Mouse (Mus musculus) 3134 (cell line): ENCODE results near the gene Mas1.
A peak's percentile ranks its signal among the peaks of the same experiment; 100 is the strongest.

Experiments used
- DNase-seq: peaks from one replicate; pipeline ENCODE4 v3.0.0-alpha.2; 2011; ENCODE audit warnings: low spot score; ENCODE audit not compliant: insufficient read length; ENCODE audit errors: extremely low read depth

Mas1 gene

DNA sequence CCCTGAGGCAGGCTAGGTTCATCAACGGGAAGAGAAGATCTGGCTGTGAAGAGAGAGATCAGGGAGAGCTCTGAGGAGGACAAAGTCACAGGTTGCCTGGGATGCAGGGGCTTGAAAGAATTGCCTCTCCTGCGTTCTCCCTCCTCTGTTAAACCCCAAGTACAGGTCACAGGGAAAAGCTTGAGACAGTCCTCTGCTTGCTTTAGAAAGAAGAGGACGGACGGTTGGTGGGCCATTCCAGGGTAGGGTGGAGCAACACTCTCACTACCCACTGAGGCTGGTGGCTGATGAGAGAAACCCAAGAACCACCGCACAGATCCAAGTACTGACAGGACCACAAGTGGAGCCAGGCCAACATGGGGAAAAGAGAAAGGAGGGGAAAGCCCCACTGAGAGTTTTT lies 7.8 kb upstream of the Mas1 start, which contains the start of gene Mrgprh:
Gene Mrgprh (plus strand): TSS at position 301 of the 400 bp plus-strand sequence.
- no peak for DNase-seq

DNA sequence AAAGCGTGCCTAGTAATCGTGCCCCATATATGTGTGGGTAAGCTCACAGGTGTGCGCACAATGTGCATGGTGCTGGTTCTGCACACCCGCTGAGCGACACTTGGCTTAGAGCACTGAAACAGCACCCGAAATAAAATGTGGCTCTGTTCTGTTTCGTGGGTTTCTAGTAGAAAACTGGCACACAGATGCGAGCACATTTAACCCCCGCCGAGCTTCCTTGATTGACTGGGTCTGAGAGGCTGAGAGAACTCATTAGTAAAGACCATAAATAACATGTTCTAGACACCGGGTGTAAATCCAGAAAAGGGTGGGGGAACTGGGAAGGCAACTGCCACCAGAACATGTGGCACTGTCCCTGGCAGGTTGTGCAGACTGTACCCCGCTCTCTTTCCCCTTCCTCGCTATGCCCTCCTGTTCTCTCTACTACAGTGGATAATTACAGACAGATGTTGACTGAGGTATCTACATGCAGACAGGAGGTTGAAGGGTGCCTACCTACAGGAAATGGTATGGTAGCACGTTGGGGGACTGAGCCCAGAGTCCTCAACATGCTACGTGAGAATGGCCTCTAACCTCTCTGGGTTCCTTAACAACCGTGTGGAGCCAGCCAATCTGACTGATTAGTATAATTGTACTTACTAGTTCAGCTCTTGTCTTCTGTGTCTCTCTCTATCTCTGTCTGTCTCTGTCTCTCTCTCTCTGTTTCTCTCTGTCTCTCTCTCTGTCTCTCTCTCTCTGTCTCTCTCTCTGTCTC lies 4.5 kb upstream of the Mas1 start:
- DNase-seq: no peak

DNA sequence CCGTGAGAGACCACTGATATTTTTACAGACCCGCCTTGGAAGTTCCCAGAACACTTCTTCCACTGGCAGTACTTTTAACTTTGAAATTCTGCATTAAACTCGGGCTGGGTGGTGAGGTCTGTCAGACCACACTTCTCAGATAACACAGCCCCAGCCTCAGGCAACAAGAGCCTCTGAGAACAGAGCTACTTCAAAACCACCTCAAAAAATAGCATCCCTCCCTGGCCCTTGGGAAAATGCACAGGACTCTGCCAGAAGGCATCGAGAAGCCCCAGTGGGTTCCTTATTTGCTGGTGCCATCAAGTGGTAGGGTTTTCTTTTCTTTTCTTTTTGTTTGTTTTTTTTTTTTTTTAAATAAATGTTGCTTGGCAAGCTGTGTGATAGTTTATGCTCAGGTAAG lies 697 bp upstream of the Mas1 start:
- DNase-seq: no peak

DNA sequence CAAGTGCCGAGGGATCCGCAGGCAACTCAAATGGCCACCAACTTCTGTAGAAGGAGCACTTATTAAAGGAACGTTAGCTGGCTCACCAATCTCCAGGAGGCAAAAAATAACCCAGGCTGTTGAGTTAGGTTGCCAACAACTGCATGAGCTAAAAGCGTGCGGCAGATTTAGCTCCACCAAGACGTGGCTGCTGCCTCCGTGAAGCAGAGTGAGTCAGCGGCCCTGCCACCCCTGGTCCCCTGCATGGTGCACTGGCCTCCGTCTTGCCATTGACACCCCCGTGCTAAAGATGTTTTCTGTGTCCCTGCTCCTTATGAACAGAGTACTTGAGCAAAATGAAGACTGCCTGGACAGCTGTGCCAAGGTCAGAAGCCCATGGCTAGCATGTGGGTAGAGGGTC lies 1.1 kb downstream of the Mas1 start:
- no peak for DNase-seq

DNA sequence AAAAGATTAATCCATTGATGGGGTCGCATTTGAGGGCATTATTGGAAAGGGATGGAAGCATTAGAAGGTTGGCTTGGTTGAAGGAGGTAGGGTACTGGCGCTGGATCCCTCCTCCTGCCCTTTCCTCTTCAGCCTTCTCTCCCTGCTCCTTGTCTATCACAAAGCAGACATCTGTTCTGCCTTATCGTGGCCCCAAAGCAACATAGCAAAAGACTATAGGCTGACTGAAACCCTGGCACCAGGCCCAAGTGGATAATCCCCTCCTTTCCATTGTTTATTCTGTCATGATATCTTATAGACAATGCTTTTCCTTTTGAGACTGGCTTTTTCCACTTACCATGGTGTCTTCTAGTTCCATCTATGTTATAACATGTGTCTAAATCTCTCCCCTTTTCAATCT lies 2.5 kb downstream of the Mas1 start:
- no peak for DNase-seq

DNA sequence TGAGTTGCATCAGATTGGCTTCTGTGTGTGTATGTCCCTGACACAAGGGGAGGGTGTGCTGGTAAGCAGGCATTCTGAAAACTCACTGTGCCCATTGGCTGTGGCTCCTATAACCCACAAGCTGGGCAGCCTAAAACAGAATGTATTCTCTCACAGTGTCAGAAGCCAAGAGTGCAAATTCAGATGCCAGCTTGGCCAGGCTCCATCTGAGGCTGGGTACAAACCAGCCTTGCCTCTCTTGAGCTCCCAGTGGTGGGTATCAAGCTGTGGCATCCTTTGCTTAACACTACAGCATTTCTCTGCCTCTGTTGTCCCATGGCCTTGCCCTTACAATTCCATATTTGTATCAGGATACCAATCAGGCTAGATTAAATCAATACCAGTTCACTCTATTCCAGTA lies 3.8 kb downstream of the Mas1 start:
- no peak for DNase-seq

DNA sequence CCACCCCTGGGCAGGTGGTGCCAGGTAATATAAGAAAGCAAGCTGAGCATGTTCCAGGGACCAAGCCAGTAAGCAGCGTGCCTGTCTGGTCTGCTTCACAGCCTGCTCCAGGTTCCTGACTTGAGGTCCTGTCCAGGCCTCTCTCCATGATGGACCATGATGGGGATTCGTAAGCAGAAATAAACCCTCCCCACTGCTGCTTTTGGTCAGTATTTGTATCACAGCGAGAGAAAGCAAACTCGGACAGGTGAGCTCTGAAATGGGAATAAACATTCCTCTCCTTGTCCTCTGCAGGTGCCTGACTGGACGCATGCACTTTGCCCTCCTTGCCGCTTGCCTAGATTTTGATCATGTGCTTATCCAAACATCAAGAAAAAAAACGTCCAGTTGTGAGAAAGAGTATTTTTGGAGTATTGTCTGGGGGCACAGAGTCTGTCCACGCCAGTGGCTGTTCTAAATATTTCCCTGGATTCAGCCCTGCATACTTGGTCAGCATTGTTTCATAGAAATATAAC lies 8.9 kb downstream of the Mas1 start:
- DNase-seq: no peak

DNA sequence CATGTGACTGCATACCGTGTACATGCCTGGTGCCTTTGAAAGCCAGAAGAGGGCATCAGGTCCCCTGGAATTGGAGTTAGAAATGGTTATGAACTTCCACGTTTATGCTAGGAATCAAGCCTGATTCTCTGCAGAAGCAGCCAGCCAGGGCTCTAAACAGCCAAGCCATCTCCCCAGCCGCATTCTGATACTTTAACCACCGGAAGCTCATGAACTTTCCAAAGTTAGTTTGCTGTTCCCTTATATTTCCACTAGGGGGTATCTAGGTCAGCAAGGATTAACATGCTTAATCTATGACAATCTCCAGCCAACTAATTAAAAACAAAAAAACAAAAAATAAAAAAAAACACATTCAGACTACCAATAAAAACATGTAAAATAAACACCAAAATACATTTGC lies 9.9 kb downstream of the Mas1 start:
- no peak for DNase-seq

DNA sequence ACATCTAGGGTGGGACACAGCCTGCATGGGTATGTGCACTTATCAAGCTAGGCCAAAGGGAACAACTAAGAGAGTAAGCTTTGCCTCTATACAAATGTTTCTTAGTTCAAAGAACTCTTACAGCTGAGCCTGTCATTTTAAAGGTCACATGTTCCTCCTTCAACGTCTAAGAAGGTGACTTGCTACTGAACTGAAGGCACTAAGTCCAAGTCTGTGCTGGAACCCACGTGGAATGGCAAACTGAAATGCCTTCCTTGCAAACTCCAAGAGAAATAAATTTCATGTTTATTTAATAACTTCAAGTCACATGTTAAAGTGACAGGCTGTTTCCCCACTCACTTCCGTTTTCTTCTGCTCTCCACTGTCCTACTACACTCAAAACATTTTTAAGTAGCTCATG lies 10.5 kb downstream of the Mas1 start:
- no peak for DNase-seq

DNA sequence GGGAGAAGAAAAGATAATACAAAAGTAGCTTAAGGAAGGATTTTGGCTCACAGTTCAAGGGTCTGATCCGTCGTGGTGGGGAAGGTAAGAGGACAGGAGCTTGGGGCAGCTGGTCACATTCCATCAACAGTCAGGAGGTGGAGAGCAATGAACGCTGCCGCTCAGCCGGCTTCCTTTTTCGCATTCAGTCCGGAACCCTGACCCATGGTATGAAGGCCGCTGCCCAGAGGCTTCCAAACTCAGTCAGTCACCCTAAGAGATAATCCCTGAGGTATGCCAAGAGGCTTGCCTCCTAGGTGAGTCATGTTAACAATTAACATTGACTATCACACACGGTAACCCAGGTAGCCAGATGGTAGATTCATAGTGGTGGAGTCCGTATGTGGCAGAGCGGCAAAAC lies 13.6 kb downstream of the Mas1 start:
- no peak for DNase-seq

DNA sequence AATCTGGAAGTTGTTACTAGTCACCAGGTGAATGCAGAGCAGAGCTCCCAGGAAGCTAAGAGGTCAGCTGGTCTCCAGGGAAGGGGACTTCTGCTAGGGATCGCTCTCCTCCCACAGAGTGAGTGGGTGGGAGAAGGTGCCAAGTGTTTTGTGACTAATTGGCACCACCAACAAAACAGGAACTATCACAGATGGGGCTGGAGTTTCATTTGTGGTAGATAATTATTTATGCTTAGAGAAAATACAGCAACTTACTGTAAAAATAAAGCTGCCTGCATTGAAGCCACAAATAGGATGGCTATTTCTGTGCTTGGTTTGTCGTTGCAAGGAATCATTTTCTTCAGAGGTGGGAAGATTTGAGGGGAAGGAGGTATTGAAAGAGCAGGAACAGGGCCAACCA lies 14.1 kb downstream of the Mas1 start:
- no peak for DNase-seq

DNA sequence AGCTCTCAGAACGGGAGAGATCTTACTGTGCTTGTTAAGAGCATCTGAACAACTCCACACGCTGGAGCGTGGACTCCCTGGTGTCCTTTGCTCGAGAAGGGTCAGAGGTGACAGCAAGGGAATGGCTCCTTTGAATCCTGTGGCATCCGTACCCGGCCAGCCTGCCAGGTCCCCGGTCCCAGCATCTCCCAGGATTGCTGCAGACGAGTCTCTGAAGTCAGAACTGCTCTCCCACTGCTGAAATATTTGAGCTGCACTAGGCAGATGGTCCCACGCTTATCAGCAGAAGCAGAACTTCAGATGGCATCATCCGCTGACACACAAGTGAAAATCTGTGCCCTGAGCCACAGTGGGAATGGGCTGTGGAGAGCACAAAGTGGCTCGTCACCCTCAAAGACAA lies 16.3 kb downstream of the Mas1 start:
- no peak for DNase-seq

DNA sequence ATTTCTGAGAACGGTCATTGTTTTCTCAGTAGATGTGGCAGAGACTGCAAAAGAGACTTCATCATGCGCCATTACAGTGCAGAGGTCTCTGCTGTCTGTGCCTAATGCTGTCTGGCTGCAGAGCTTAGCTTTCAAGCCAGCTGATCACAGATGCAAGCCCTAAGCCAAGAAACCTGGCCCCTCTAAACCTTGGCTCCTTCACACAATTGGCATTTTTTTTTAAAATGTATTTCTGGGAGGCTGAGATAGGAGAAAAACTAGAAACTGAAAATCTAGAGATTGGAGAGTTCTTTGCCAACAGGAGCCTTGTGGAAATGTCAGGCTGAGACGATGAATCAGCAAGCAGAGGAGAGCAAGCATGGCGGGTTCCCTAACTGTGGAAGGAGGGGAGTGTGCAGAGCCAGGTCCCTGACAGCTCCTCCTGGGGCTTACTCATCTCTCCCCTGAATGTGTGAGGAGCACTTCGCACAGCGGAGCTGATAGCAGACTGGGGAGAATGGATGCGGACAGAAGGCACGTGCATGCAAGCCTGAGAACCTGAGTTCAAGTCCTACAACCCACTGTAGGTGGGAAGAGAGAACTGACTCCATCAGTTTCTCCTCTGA lies 18.1 kb downstream of the Mas1 start:
- DNase-seq: no peak

DNA sequence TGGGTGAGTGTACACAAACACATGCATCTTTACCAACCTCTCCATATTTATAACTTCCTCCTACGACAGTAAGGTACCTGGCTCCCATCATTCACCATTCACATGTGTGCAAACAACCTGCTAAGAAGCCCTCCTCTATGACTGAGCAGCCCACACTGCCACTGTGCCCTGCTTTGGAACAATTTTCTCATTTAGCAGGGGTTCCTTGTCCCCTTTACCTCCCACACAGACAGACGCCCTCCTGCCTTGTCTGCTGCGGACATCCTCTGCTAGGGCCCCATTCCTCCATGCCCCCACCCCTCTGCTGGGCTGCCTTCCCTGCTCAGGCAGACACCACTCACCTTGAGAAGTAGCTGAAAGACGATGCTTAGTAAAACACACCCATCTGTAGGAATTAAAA lies 20.2 kb downstream of the Mas1 start:
- DNase-seq: no peak

DNA sequence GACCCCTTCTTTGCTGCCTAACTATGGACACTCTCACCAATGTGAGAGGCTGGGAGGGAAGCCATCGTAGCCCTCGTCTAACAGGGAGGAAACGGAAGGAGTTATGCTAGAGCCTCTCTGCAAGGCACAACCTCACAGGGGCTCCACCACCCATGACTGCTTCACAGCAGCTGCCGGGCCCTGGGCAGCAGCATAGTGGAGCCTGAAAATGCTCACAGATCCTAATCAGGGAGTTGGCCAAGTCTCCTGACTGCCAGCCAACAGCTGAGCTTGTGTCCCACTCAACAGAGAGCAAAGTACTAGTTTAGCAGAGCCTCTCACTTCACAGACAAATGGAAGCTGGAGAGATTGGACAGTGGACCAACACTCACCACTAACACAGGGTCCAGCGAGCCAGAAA lies 21.5 kb downstream of the Mas1 start:
- no peak for DNase-seq

DNA sequence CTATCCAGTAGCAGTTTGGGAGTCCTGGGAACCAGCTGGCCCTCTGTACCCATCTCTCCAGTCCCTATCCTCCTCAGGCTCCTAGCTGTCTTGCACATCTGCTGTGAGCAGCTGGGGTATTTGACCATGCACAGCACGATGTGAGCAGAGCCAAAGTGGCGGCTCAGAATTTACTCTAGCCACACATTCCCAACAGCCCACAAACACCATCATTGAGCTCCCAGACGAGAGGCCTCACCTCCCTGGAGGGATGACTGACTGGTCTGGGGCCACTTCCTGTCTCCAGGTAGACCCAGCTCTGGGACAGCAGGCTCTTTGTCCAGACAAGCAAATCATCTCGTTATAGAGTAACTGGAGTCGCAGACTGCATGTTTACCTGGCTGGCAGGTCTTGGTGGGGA lies 22.1 kb downstream of the Mas1 start:
- DNase-seq: peak; percentile 12

DNA sequence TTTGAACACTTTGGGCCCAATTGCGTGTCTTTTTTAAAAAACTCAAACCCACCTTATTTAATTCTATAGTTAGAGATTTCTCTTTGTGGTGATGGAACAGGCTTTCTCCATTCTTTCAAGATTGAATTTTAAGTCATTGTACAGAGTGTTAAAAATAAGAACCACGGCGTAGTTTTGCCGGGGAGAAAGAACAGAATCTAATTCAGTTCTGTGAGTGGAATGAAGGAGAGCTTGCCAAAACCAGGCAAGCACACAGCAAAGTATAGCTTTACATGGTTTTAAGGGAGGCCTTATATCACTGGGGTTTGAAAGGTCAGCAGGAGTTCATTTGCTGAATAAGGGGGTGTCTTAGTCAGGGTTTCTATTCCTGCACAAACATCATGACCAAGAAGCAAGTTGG lies 23.4 kb downstream of the Mas1 start:
- no peak for DNase-seq

DNA sequence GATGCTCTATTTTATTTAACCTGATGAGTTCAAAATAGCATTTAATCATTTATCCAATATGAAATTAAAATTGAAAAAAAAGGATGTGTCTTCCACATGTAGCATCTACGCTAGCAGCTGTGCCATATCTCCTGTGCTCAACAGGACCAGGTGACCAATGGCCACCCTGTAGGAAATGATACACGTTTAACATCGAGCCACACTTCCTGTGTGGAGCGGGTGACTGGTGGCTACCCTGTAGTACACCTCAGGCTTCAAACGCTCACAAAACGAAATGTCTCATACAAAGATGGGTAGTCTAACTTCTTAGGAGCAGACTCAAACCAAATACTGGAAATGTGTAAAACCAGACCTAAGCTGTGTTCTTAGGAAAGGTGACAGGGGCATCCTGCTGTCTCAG lies 24.1 kb downstream of the Mas1 start:
- no peak for DNase-seq

DNA sequence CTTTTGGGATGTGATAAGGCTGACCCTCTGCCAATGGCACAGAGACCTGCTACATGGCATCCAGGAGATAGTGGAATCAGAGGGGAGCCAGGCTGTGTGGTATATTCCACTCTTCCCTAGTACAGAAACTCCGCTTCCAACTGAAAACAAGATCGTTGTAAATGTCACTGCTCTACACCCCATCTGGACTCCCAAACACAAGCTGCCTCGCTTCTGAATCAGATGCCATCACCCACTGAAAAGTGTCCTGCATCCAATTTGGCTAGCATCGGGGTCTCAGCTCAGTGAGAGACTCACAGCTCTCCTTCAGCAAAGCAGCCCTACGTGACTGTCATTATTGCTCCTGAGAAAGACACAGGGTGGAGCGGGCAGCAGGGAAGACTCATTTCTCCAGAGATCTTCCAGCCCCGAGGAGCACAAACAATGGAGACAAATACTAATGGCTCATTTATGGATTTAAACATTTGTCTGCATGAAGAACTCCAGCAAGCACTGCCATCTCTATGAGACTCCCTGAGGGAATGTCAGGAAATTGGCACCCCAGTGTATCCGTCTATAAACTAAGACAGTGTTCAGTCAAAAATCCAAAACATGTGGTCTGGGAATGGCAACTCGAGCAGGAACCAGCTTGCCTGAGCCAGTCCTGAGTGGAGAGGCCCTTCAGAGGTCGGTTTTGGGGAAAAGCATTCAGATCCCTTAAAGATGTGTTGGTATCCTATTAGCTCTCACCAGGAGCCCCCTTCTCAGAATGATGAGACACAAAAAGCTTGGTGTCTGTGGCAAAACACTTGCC lies 28.3 kb downstream of the Mas1 start:
- DNase-seq: no peak

DNA sequence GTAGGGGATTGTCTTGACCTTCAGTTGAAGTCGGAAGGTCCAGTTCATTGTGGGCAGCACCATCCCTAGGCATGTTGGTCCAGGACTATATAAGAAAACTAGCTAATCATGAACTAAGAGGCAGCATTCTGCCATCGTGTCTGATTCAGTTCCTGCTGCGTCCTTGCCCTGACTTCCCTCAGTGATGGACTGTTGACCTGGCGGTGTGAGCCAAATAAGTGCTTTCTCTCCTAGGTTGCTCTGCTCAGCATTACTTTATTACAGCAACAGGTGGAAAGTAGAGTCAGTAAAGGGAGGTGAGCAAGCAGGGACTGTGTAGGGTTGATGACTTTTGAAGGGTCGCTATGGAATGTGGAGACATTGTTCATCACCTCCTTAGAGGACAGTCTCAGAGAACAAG lies 32.2 kb downstream of the Mas1 start:
- no peak for DNase-seq

DNA sequence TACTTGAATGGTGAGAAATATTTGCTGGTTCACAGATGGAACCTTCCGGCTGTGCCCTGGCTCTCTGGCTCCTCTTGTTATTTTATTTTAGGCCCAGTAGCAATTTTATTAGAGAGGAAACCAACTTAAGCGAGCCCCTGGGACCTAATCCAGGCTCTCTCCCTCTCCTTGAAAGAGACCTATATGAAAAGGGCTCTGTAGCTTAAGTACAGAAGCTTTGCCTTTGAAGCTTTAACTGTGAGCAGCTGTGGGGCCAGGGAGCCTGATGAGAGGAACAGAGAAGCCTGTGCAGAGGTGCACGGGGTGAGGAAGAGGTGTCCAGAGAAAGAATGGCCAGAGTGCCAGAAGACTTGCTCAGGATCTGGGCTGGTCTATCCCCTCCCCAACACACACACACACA lies 33.1 kb downstream of the Mas1 start:
- no peak for DNase-seq

DNA sequence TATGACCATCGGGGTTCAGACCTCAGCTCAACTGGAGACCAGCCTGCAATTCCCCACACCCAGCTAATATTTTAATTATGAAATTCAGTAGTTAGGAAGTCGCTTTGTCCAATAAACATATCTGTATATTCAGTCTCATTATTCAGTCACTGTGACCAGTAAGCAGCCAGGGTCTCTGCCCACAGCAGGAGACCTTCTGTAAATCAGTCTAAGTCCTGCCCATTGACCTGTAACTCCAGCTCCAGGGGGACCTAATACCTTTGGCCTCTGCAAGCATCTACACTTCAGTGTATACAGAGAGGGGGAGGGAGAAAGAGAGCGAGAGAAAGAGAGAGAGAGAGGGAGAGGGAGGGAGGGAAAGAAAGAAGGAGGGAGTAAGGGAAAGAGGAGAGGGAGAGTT lies 33.6 kb downstream of the Mas1 start:
- no peak for DNase-seq
